Mouse (Mus musculus) liver, embryonic 13.5 days (tissue): ENCODE results near the gene Olfr1467. TPM values are rescaled to one million over a fixed set of nuclear protein-coding genes. Genes with fewer than 3 reads are reported as not detected.

Source experiments
- ATAC-seq: fragments of 200-750 bp; cut with Nextera tagmentation; 2 replicates; pipeline ENCODE4 v1.8.0; 2017; ENCODE audit warnings: low read depth, mild to moderate bottlenecking, moderate number of reproducible peaks, moderate library complexity
- DNase-seq: peaks from one replicate; pipeline ENCODE4 v3.0.0; 2022
- H3K27ac ChIP-seq: fragments of 300-500 bp; sonication (generic); 2 replicates; pipeline ENCODE4 v1.5.1; 2015; ENCODE audit warnings: moderate library complexity, mild to moderate bottlenecking, inconsistent platforms
- H3K27me3 ChIP-seq: fragments of 300-500 bp; sonication (generic); 2 replicates; pipeline ENCODE4 v1.6.1; 2015; ENCODE audit warnings: mild to moderate bottlenecking, inconsistent platforms
- H3K36me3 ChIP-seq: fragments of 300-500 bp; sonication (generic); 2 replicates; pipeline ENCODE4 v1.6.1; 2015; ENCODE audit warnings: mild to moderate bottlenecking, inconsistent platforms
- H3K4me1 ChIP-seq: fragments of 300-500 bp; sonication (generic); replicated peaks from 2 replicates; pipeline ENCODE4 v1.6.1; 2015; ENCODE audit warnings: inconsistent platforms
- H3K4me2 ChIP-seq: fragments of 300-500 bp; sonication (generic); 2 replicates; pipeline ENCODE4 v1.6.1; 2015; ENCODE audit warnings: inconsistent platforms, mild to moderate bottlenecking, moderate library complexity
- H3K4me3 ChIP-seq: fragments of 300-500 bp; sonication (generic); replicated peaks from 2 replicates; pipeline ENCODE4 v1.5.1; 2015; ENCODE audit warnings: mild to moderate bottlenecking, inconsistent platforms
- H3K9ac ChIP-seq: fragments of 300-500 bp; sonication (generic); 2 replicates; pipeline ENCODE4 v1.6.1; 2015; ENCODE audit warnings: mild to moderate bottlenecking, inconsistent platforms
- H3K9me3 ChIP-seq: fragments of 300-500 bp; sonication (generic); replicated peaks from 2 replicates; pipeline ENCODE4 v1.6.1; 2016; ENCODE audit warnings: inconsistent platforms
- WGBS: fragments of 180-500 bp; shearing (Covaris S2); methylation state at CpG from one replicate; pipeline ENCODE4 v1.1.7; 2015; ENCODE audit not compliant: insufficient replicate concordance; 5-methylcytosine and 5-hydroxymethylcytosine counted together
- polyA plus RNA-seq: library from polyadenylated mRNA; unstranded; fragments of >200 nt; fragmentation: Nextera tagmentation; extraction: Ambion mirVana; gene quantifications from 2 replicates; pipeline ENCODE4 v1.2.1, GENCODE M21; 2015

Gene Olfr1467
- polyA plus RNA-seq, result not detected in 2 replicates

DNA sequence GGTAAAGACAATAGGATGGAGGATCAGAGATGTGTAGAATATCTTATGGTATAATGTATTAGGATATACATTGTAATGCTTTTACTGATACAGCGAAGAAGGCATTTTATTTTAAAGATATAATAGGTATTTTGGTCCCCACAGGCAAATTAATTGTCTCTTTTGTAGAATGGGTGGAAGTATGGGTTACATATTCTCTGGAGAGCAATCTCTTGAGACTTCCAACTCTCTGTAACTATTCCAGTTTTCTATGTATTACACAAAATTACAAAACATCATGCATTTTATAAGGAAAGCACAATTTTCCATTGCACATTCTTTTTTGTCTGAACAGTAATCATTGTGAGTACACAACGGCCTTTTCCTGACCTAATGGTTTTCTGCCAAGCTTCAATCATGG lies at the start of gene Olfr1467:
Gene Olfr1467, plus strand, starts transcription at position 301 of the 400 bp plus-strand sequence.
- Histone ChIP-seq H3K9me3 (peaks cover 5% of the 10 kb centered on the region; the same call in 1 of the 2 replicates), H3K27ac (no peak within 1 kb of the TSS), H3K4me2 (no peak within 1 kb of the TSS), H3K36me3 (no peaks in the 10 kb centered on the region), H3K27me3 (no peaks in the 10 kb centered on the region), H3K4me1 (no peaks in the 10 kb centered on the region), H3K4me3 (no peak within 1 kb of the TSS), H3K9ac (no peak within 1 kb of the TSS)
- WGBS, result 47% methylated on average over 2 of the region's 2 CpGs
- ATAC-seq (no peak), DNase-seq (no peak)

GRCm38 (mm10) chr19:13315441-13315840 lies 46.6 kb upstream of the Olfr1467 start, which contains the start of gene Olfr1465:
Gene Olfr1465, minus strand, starts transcription at chr19:13315541.
- no peak for DNase-seq
- Histone ChIP-seq H3K9me3 (0 out of 2 replicates have a peak, but pooled peaks cover 4% of the 10 kb centered on the region), H3K4me1 (no peaks in the 10 kb centered on the region), H3K36me3 (no peaks in the 10 kb centered on the region), H3K27ac (no peak within 1 kb of the TSS), H3K9ac (no peak within 1 kb of the TSS), H3K4me2 (no peak within 1 kb of the TSS), H3K4me3 (no peak within 1 kb of the TSS), H3K27me3 (no peaks in the 10 kb centered on the region)
- no peak for ATAC-seq

DNA sequence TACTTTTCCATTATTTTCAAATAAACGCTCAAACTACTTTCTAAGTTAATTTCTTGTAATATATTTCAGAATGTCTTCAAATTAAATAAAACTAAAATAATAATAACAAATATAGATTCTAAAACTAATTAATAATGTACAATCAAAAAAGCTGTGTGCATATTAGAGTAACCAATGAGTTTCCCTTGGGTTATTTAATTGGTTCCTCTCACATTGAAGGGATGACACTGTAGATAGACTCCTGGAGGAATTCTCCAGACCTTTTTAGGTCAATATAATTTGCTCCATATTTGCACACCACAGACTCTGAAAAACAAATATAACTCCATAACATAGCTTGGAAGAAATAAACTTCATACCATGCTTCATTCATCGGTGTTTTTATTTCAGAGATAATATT lies 23.5 kb upstream of the Olfr1467 start, which contains the start of gene Olfr1466:
Gene Olfr1466, plus strand, starts transcription at position 301 of the 400 bp plus-strand sequence.
- Histone ChIP-seq H3K4me1 (no peaks in the 10 kb centered on the region), H3K4me2 (no peak within 1 kb of the TSS), H3K27me3 (no peaks in the 10 kb centered on the region), H3K9me3 (0 out of 2 replicates have a peak, but pooled peaks cover 4% of the 10 kb centered on the region), H3K27ac (no peak within 1 kb of the TSS), H3K36me3 (no peaks in the 10 kb centered on the region), H3K4me3 (no peak within 1 kb of the TSS), H3K9ac (no peak within 1 kb of the TSS)
- DNase-seq (no peak), ATAC-seq (no peak)
- WGBS, result 65% methylated on average over 2 of the region's 2 CpGs

GRCm38 (mm10) chr19:13407549-13407948 lies 45.5 kb downstream of the Olfr1467 start, which contains the start of gene Olfr1469:
Gene Olfr1469, plus strand, starts transcription at chr19:13407849.
- no peaks in the 10 kb centered on the region for H3K4me1 ChIP-seq
- no peaks in the 10 kb centered on the region for H3K9me3 ChIP-seq
- H3K4me2 ChIP-seq, result no peak within 1 kb of the TSS
- 44% methylated on average over 2 of the region's 2 CpGs for WGBS
- no peak within 1 kb of the TSS for H3K4me3 ChIP-seq
- ATAC-seq, result no peak
- H3K27me3 ChIP-seq, result no peaks in the 10 kb centered on the region
- H3K36me3 ChIP-seq, result no peaks in the 10 kb centered on the region
- no peak within 1 kb of the TSS for H3K27ac ChIP-seq
- DNase-seq, result no peak
- no peak within 1 kb of the TSS for H3K9ac ChIP-seq

Other genes with a start within 250 kb of the Olfr1467 start
- not detected in 2 replicates for gene Olfr1459, start 212.7 kb upstream of the Olfr1467 start, polyA plus RNA-seq
- gene Olfr1461, start 199.2 kb upstream of the Olfr1467 start, polyA plus RNA-seq, result not detected in 2 replicates
- gene Olfr1462, start 176.5 kb upstream of the Olfr1467 start, polyA plus RNA-seq, result not detected in 2 replicates
- not detected in 2 replicates for gene Olfr1463, start 130.9 kb upstream of the Olfr1467 start, polyA plus RNA-seq
- not detected in 2 replicates for gene Olfr1465, start 46.7 kb upstream of the Olfr1467 start, polyA plus RNA-seq
- gene Olfr1466, start 23.4 kb upstream of the Olfr1467 start, polyA plus RNA-seq, result not detected in 2 replicates
- not detected in 2 replicates for gene Olfr1469, start 45.6 kb downstream of the Olfr1467 start, polyA plus RNA-seq
- gene Olfr1471, start 81.2 kb downstream of the Olfr1467 start, polyA plus RNA-seq, result not detected in 2 replicates
- not detected in 2 replicates for gene Olfr1472, start 93.8 kb downstream of the Olfr1467 start, polyA plus RNA-seq
- not detected in 2 replicates for gene Olfr1474, start 107.3 kb downstream of the Olfr1467 start, polyA plus RNA-seq
- gene Olfr1475, start 118.0 kb downstream of the Olfr1467 start, polyA plus RNA-seq, result not detected in 2 replicates
- gene Olfr1477, start 138.3 kb downstream of the Olfr1467 start, polyA plus RNA-seq, result not detected in 2 replicates
- not detected in 2 replicates for gene Olfr1480, start 165.7 kb downstream of the Olfr1467 start, polyA plus RNA-seq
- gene Olfr1484, start 221.3 kb downstream of the Olfr1467 start, polyA plus RNA-seq, result not detected in 2 replicates